Mouse (Mus musculus): ENCODE measurements around the gene Eme1.

- TF ChIP-seq CEBPB (IDR thresholded peaks at IDR 0.05; ENCODE audit: low read depth) (no peak), CTCF (IDR thresholded peaks at IDR 0.05; ENCODE audit: control insufficient read depth, insufficient read depth, insufficient read length) (no peak), MAX (IDR thresholded peaks at IDR 0.05) (no peak), MYOG (IDR thresholded peaks at IDR 0.05; ENCODE audit: control insufficient read depth, extremely low read depth, insufficient read length) (no peak), USF1 (IDR thresholded peaks at IDR 0.05; ENCODE audit: low read depth) (no peak), MYOD1 (IDR thresholded peaks at IDR 0.05; ENCODE audit: control insufficient read depth, insufficient read length, low read depth) (no peak)
These were observed 45.6 kb upstream of the Eme1 start for GRCm38 (mm10) chr11:94699399-94699798.

Measured in C2C12 (cell line).